Mouse (Mus musculus) midbrain, embryonic 14.5 days (tissue): ENCODE measurements around the gene Rack1. TPM values are rescaled to one million over a fixed set of nuclear protein-coding genes. Genes with fewer than 3 reads are reported as not detected.

Experiments used
- ATAC-seq: fragments of 200-750 bp; cut with Nextera tagmentation; 2 replicates; pipeline ENCODE4 v1.8.0; 2017; ENCODE audit warnings: moderate number of reproducible peaks, moderate library complexity; ENCODE audit not compliant: low FRiP score, low TSS enrichment
- DNase-seq: peaks from one replicate; pipeline ENCODE4 v3.0.0-alpha.2; 2015
- H3K27ac ChIP-seq: fragments of 300-500 bp; sonication (generic); replicated peaks from 2 replicates; pipeline ENCODE4 v1.5.1; 2014; ENCODE audit warnings: mild to moderate bottlenecking, low read depth, low read length, moderate library complexity
- H3K27me3 ChIP-seq: fragments of 300-500 bp; sonication (generic); 2 replicates; pipeline ENCODE4 v1.6.1; 2014; ENCODE audit warnings: low read length, control low read depth, mixed read lengths; ENCODE audit not compliant: control insufficient read depth, insufficient read depth
- H3K36me3 ChIP-seq: fragments of 300-500 bp; sonication (generic); 2 replicates; pipeline ENCODE4 v1.6.1; 2014; ENCODE audit warnings: low read length, control low read depth; ENCODE audit not compliant: control insufficient read depth, insufficient read depth
- H3K4me1 ChIP-seq: fragments of 300-500 bp; sonication (generic); 2 replicates; pipeline ENCODE4 v1.6.1; 2014; ENCODE audit warnings: mild to moderate bottlenecking, antibody characterized with exemption, low read length, control low read depth; ENCODE audit not compliant: control insufficient read depth, insufficient read depth
- H3K4me2 ChIP-seq: fragments of 300-500 bp; sonication (generic); 2 replicates; pipeline ENCODE4 v1.6.1; 2014; ENCODE audit warnings: mild to moderate bottlenecking, low read length, moderate library complexity
- H3K4me3 ChIP-seq: fragments of 300-500 bp; sonication (generic); replicated peaks from 2 replicates; pipeline ENCODE4 v1.5.1; 2014; ENCODE audit warnings: low read depth, low read length
- H3K9ac ChIP-seq: fragments of 300-500 bp; sonication (generic); replicated peaks from 2 replicates; pipeline ENCODE4 v1.6.1; 2014; ENCODE audit warnings: mild to moderate bottlenecking, low read length, moderate library complexity
- H3K9me3 ChIP-seq: fragments of 300-500 bp; sonication (generic); 2 replicates; pipeline ENCODE4 v1.6.1; 2016; ENCODE audit warnings: low read length, control low read depth, mixed read lengths; ENCODE audit not compliant: control insufficient read depth
- WGBS: fragments of 180-500 bp; shearing (Covaris S2); extraction: QIAGEN DNeasy Blood & Tissue Kit; methylation state at CpG from one replicate; pipeline ENCODE4 v1.1.7; 2014; 5-methylcytosine and 5-hydroxymethylcytosine counted together
- polyA plus RNA-seq: library from polyadenylated mRNA; unstranded; fragments of >200 nt; fragmentation: Nextera tagmentation; extraction: Ambion mirVana; gene quantifications from 2 replicates; pipeline ENCODE4 v1.2.1, GENCODE M21; 2014

Gene Rack1
- polyA plus RNA-seq, 1 experiment from 2014 or later = 505 TPM

GRCm38 (mm10) chr11:48837310-48838180, 37.4 kb downstream of the Rack1 start:
- under 1% methylated on average over 76 of the region's 77 CpGs for WGBS
- peak overlapping the region; percentile 69 for H3K9ac ChIP-seq
- H3K4me2 ChIP-seq = peak overlapping the region; percentile 58
- H3K9me3 ChIP-seq = no peaks in the 10 kb centered on the region
- peak overlapping the region; percentile 77 for H3K4me3 ChIP-seq
- no peaks in the 10 kb centered on the region for H3K36me3 ChIP-seq
- ATAC-seq (peak; percentile 24), DNase-seq (peak; percentile 78)
- peak overlapping the region; percentile 66 for H3K27ac ChIP-seq
- H3K27me3 ChIP-seq = peaks cover 10% of the 10 kb centered on the region
- H3K4me1 ChIP-seq = peaks cover 7% of the 10 kb centered on the region

GRCm38 (mm10) chr11:48838181-48838797, 38.2 kb downstream of the Rack1 start:
- Histone ChIP-seq H3K9me3 (no peaks in the 10 kb centered on the region), H3K27me3 (peaks cover 10% of the 10 kb centered on the region), H3K4me3 (peak overlapping the region; percentile 77), H3K9ac (peak overlapping the region; percentile 69), H3K27ac (peak overlapping the region; percentile 66; the same call in 1 of the 2 replicates), H3K36me3 (no peaks in the 10 kb centered on the region), H3K4me2 (peak overlapping the region; percentile 58), H3K4me1 (peaks cover 7% of the 10 kb centered on the region)
- ATAC-seq (0 out of 2 replicates have a peak, but pooled peaks have one; percentile 15), DNase-seq (no peak)
- WGBS = 3% methylated on average over 16 of the region's 16 CpGs

GRCm38 (mm10) chr11:48838879-48839680, 38.9 kb downstream of the Rack1 start:
- peaks cover 10% of the 10 kb centered on the region for H3K27me3 ChIP-seq
- H3K36me3 ChIP-seq = no peaks in the 10 kb centered on the region
- no peak overlapping the region for H3K9ac ChIP-seq
- DNase-seq (no peak), ATAC-seq (no peak)
- H3K4me3 ChIP-seq = peak overlapping the region; percentile 77
- WGBS = 68% methylated on average over 10 of the region's 10 CpGs
- H3K4me1 ChIP-seq = peaks cover 7% of the 10 kb centered on the region
- H3K9me3 ChIP-seq = no peaks in the 10 kb centered on the region
- peak overlapping the region; percentile 58 for H3K4me2 ChIP-seq
- no peak overlapping the region for H3K27ac ChIP-seq

GRCm38 (mm10) chr11:48840805-48841204, 40.7 kb downstream of the Rack1 start:
- peaks cover 10% of the 10 kb centered on the region for H3K27me3 ChIP-seq
- no peak overlapping the region for H3K9ac ChIP-seq
- H3K4me2 ChIP-seq = no peak overlapping the region
- H3K4me1 ChIP-seq = peaks cover 7% of the 10 kb centered on the region
- DNase-seq (no peak), ATAC-seq (no peak)
- H3K36me3 ChIP-seq = no peaks in the 10 kb centered on the region
- no peak overlapping the region for H3K27ac ChIP-seq
- H3K4me3 ChIP-seq = no peak overlapping the region
- H3K9me3 ChIP-seq = no peaks in the 10 kb centered on the region

- WGBS = 91% methylated on average over 5 of the region's 5 CpGs
These were observed 41.1 kb downstream of the Rack1 start for GRCm38 (mm10) chr11:48841213-48841612.

GRCm38 (mm10) chr11:48842378-48842792, 42.3 kb downstream of the Rack1 start:
- ATAC-seq (no peak), DNase-seq (no peak)
- peaks cover 10% of the 10 kb centered on the region; the same call in 1 of the 2 replicates for H3K27me3 ChIP-seq
- peaks cover 7% of the 10 kb centered on the region for H3K4me1 ChIP-seq
- no peak overlapping the region for H3K9ac ChIP-seq
- no peak overlapping the region for H3K4me3 ChIP-seq
- H3K4me2 ChIP-seq = no peak overlapping the region
- no peak overlapping the region for H3K27ac ChIP-seq
- no peaks in the 10 kb centered on the region for H3K36me3 ChIP-seq
- WGBS = 82% methylated on average over 4 of the region's 4 CpGs
- no peaks in the 10 kb centered on the region for H3K9me3 ChIP-seq

More at GRCm38 (mm10) chr11:48841213-48841612, 41.1 kb downstream of the Rack1 start:
- Histone ChIP-seq H3K9ac (no peak overlapping the region), H3K36me3 (no peaks in the 10 kb centered on the region), H3K4me2 (no peak overlapping the region), H3K4me1 (peaks cover 7% of the 10 kb centered on the region), H3K27me3 (peaks cover 10% of the 10 kb centered on the region), H3K27ac (no peak overlapping the region), H3K9me3 (no peaks in the 10 kb centered on the region), H3K4me3 (no peak overlapping the region)
- ATAC-seq (no peak), DNase-seq (no peak)

- H3K4me3 ChIP-seq = no peak overlapping the region
- H3K4me2 ChIP-seq = no peak overlapping the region
- H3K9me3 ChIP-seq = no peaks in the 10 kb centered on the region
- no peak for ATAC-seq
- no peaks in the 10 kb centered on the region for H3K36me3 ChIP-seq
- no peak overlapping the region for H3K9ac ChIP-seq
- peaks cover 6% of the 10 kb centered on the region for H3K4me1 ChIP-seq
- H3K27ac ChIP-seq = no peak overlapping the region
- DNase-seq = no peak
- peaks cover 10% of the 10 kb centered on the region; the same call in 1 of the 2 replicates for H3K27me3 ChIP-seq
- 86% methylated on average over 11 of the region's 11 CpGs for WGBS
These were observed 43.1 kb downstream of the Rack1 start for GRCm38 (mm10) chr11:48843202-48843601.

GRCm38 (mm10) chr11:48844309-48844708, 44.2 kb downstream of the Rack1 start:
- Histone ChIP-seq H3K4me3 (no peak overlapping the region), H3K36me3 (no peaks in the 10 kb centered on the region), H3K27me3 (peaks cover 8% of the 10 kb centered on the region; the same call in 1 of the 2 replicates), H3K9me3 (no peaks in the 10 kb centered on the region), H3K4me2 (no peak overlapping the region), H3K9ac (no peak overlapping the region), H3K27ac (no peak overlapping the region), H3K4me1 (no peaks in the 10 kb centered on the region)
- DNase-seq = no peak
- no peak for ATAC-seq
- 41% methylated on average over 6 of the region's 6 CpGs for WGBS
